Mouse (Mus musculus) embryonic facial prominence, embryonic 10.5 days (tissue): ENCODE measurements around the gene Meis2. TPM values are rescaled to one million over a fixed set of nuclear protein-coding genes. Genes with fewer than 3 reads are reported as not detected.

Experiments
- DNase-seq: peaks from one replicate; pipeline ENCODE4 v3.0.0-alpha.2; 2017; ENCODE audit warnings: low spot score
- H3K27ac ChIP-seq: fragments of 300-500 bp; sonication (generic); replicated peaks from 2 replicates; pipeline ENCODE4 v1.5.1; 2016; ENCODE audit warnings: mild to moderate bottlenecking
- H3K27me3 ChIP-seq: fragments of 300-500 bp; sonication (generic); replicated peaks from 2 replicates; pipeline ENCODE4 v1.6.1; 2016; ENCODE audit warnings: low read depth, mild to moderate bottlenecking; ENCODE audit not compliant: poor library complexity, severe bottlenecking
- H3K36me3 ChIP-seq: fragments of 300-500 bp; sonication (generic); replicated peaks from 2 replicates; pipeline ENCODE4 v1.6.1; 2016; ENCODE audit warnings: mild to moderate bottlenecking, moderate library complexity
- H3K4me1 ChIP-seq: fragments of 300-500 bp; sonication (generic); 2 replicates; pipeline ENCODE4 v1.6.1; 2016
- H3K4me3 ChIP-seq: fragments of 300-500 bp; sonication (generic); 2 replicates; pipeline ENCODE4 v1.5.1; 2016; ENCODE audit warnings: mild to moderate bottlenecking, moderate library complexity
- H3K9me3 ChIP-seq: fragments of 300-500 bp; sonication (generic); 2 replicates; pipeline ENCODE4 v1.6.1; 2016; ENCODE audit warnings: mild to moderate bottlenecking
- whole genome bisulfite sequencing: fragments of 180-500 bp; shearing (Covaris S2); methylation state at CpG from one replicate; pipeline ENCODE4 v1.1.7; 2016; 5-methylcytosine and 5-hydroxymethylcytosine counted together
- polyA plus RNA-seq: library from polyadenylated mRNA; unstranded; fragments of >200 nt; fragmentation: Nextera tagmentation; extraction: Ambion mirVana; gene quantifications from 2 replicates; pipeline ENCODE4 v1.2.1, GENCODE M21; 2016

The Meis2 gene
- polyA plus RNA-seq, 1 experiment from 2014 or later: 67.0 TPM

- WGBS: 10% methylated on average over 3 of the region's 3 CpGs
- H3K27me3 ChIP-seq: peaks cover 82% of the 10 kb centered on the region
- H3K4me1 ChIP-seq: peaks cover 58% of the 10 kb centered on the region
- 0 out of 2 replicates have a peak overlapping the region, but pooled peaks have one; percentile 55 for H3K4me3 ChIP-seq
- H3K9me3 ChIP-seq: no peaks in the 10 kb centered on the region
- no peak overlapping the region for H3K27ac ChIP-seq
- no peaks in the 10 kb centered on the region for H3K36me3 ChIP-seq
- DNase-seq: no peak
Observed at GRCm38 (mm10) chr2:116074061-116074460, 8.4 kb upstream of the Meis2 start.

- no peak for DNase-seq
- WGBS: 11% methylated on average over 9 of the region's 9 CpGs
- Histone ChIP-seq H3K36me3 (no peaks in the 10 kb centered on the region), H3K4me1 (peaks cover 58% of the 10 kb centered on the region), H3K27me3 (peaks cover 86% of the 10 kb centered on the region), H3K9me3 (no peaks in the 10 kb centered on the region), H3K4me3 (peak overlapping the region; percentile 89; the same call in 1 of the 2 replicates), H3K27ac (no peak overlapping the region)
Observed at GRCm38 (mm10) chr2:116073311-116073904, 7.8 kb upstream of the Meis2 start.

- no peak for DNase-seq
- Histone ChIP-seq H3K4me1 (peaks cover 63% of the 10 kb centered on the region), H3K36me3 (no peaks in the 10 kb centered on the region), H3K9me3 (no peaks in the 10 kb centered on the region), H3K27ac (peak overlapping the region; percentile 95), H3K27me3 (peaks cover 88% of the 10 kb centered on the region), H3K4me3 (peak overlapping the region; percentile 89)
- 5% methylated on average over 5 of the region's 5 CpGs for WGBS
Observed at GRCm38 (mm10) chr2:116072706-116073105, 7.1 kb upstream of the Meis2 start.

GRCm38 (mm10) chr2:116072321-116072640 lies 6.6 kb upstream of the Meis2 start:
- Histone ChIP-seq H3K4me3 (peak overlapping the region; percentile 89), H3K27me3 (peaks cover 88% of the 10 kb centered on the region), H3K4me1 (peaks cover 67% of the 10 kb centered on the region), H3K27ac (peak overlapping the region; percentile 95), H3K36me3 (no peaks in the 10 kb centered on the region), H3K9me3 (no peaks in the 10 kb centered on the region)
- no peak for DNase-seq
- 2% methylated on average over 13 of the region's 13 CpGs for WGBS

- WGBS: 1% methylated on average over 25 of the region's 25 CpGs
- Histone ChIP-seq H3K9me3 (no peaks in the 10 kb centered on the region), H3K27ac (peak overlapping the region; percentile 95), H3K36me3 (no peaks in the 10 kb centered on the region), H3K4me1 (peaks cover 69% of the 10 kb centered on the region), H3K4me3 (peak overlapping the region; percentile 89), H3K27me3 (peaks cover 84% of the 10 kb centered on the region)
- DNase-seq: peak; percentile 75
Observed at GRCm38 (mm10) chr2:116071571-116072320, 6.1 kb upstream of the Meis2 start.

- peaks cover 62% of the 10 kb centered on the region for H3K4me1 ChIP-seq
Observed at GRCm38 (mm10) chr2:116070614-116071425, 5.2 kb upstream of the Meis2 start.

GRCm38 (mm10) chr2:116069451-116070225 lies 4.0 kb upstream of the Meis2 start:
- 2% methylated on average over 8 of the region's 8 CpGs for WGBS
- H3K4me1 ChIP-seq: peaks cover 50% of the 10 kb centered on the region
- H3K9me3 ChIP-seq: no peaks in the 10 kb centered on the region
- peak overlapping the region; percentile 95 for H3K27ac ChIP-seq
- peaks cover 69% of the 10 kb centered on the region for H3K27me3 ChIP-seq
- peak overlapping the region; percentile 89 for H3K4me3 ChIP-seq
- DNase-seq: peak; percentile 47
- H3K36me3 ChIP-seq: no peaks in the 10 kb centered on the region

More at GRCm38 (mm10) chr2:116070614-116071425, 5.2 kb upstream of the Meis2 start:
- 12% methylated on average over 10 of the region's 10 CpGs for WGBS
- peaks cover 78% of the 10 kb centered on the region for H3K27me3 ChIP-seq
- peak overlapping the region; percentile 89 for H3K4me3 ChIP-seq
- no peaks in the 10 kb centered on the region for H3K9me3 ChIP-seq
- H3K36me3 ChIP-seq: no peaks in the 10 kb centered on the region
- no peak for DNase-seq
- H3K27ac ChIP-seq: peak overlapping the region; percentile 95

- H3K36me3 ChIP-seq: no peaks in the 10 kb centered on the region
- peaks cover 43% of the 10 kb centered on the region for H3K4me1 ChIP-seq
- H3K9me3 ChIP-seq: no peaks in the 10 kb centered on the region
- peaks cover 62% of the 10 kb centered on the region for H3K27me3 ChIP-seq
- no peak for DNase-seq
- 7% methylated on average over 7 of the region's 7 CpGs for WGBS
- H3K27ac ChIP-seq: peak overlapping the region; percentile 95
- H3K4me3 ChIP-seq: peak overlapping the region; percentile 89
Observed at GRCm38 (mm10) chr2:116068901-116069300, 3.3 kb upstream of the Meis2 start.

- Histone ChIP-seq H3K27me3 (peaks cover 57% of the 10 kb centered on the region), H3K27ac (peak overlapping the region; percentile 95), H3K36me3 (no peaks in the 10 kb centered on the region), H3K4me1 (peaks cover 42% of the 10 kb centered on the region), H3K9me3 (no peaks in the 10 kb centered on the region), H3K4me3 (peak overlapping the region; percentile 89)
- no peak for DNase-seq
- under 1% methylated on average over 11 of the region's 11 CpGs for WGBS
Observed at GRCm38 (mm10) chr2:116068461-116068860, 2.8 kb upstream of the Meis2 start.

GRCm38 (mm10) chr2:116067711-116068110 lies 2.1 kb upstream of the Meis2 start:
- Histone ChIP-seq H3K9me3 (no peaks in the 10 kb centered on the region), H3K4me3 (peak overlapping the region; percentile 89), H3K4me1 (peaks cover 42% of the 10 kb centered on the region), H3K27me3 (peaks cover 54% of the 10 kb centered on the region), H3K36me3 (no peaks in the 10 kb centered on the region), H3K27ac (peak overlapping the region; percentile 95)
- DNase-seq: peak; percentile 68
- WGBS: under 1% methylated on average over 15 of the region's 15 CpGs

- Histone ChIP-seq H3K4me1 (peaks cover 36% of the 10 kb centered on the region), H3K27me3 (peaks cover 47% of the 10 kb centered on the region), H3K27ac (peak overlapping the region; percentile 95), H3K4me3 (peak overlapping the region; percentile 89), H3K36me3 (no peaks in the 10 kb centered on the region), H3K9me3 (no peaks in the 10 kb centered on the region)
- peak; percentile 92 for DNase-seq
- under 1% methylated on average over 27 of the region's 27 CpGs for WGBS
Observed at GRCm38 (mm10) chr2:116067065-116067497, 1.4 kb upstream of the Meis2 start.
